Mouse (Mus musculus) heart, postnatal 4 days (tissue): ENCODE measurements around the gene Zmat5. TPM values are rescaled to one million over a fixed set of nuclear protein-coding genes. Genes with fewer than 3 reads are reported as not detected.

Source experiments
- DNase-seq: peaks from one replicate; pipeline ENCODE4 v3.0.0; 2021
- total RNA-seq, 2 experiments: library from RNA; stranded (reverse); gene quantifications; 2 replicates each; pipeline ENCODE4 v1.2.3; 2021

Gene Zmat5
- 10 to 100 TPM; 22.1 to 23.4 TPM for total RNA-seq

GRCm38 (mm10) chr11:4704072-4704964 lies at the start of gene Zmat5, which contains the start of gene Uqcr10:
Zmat5 (plus strand) TSS chr11:4704678.
Uqcr10 (minus strand) TSS chr11:4704342.
- DNase-seq, result peak; percentile 93

GRCm38 (mm10) chr11:4659818-4660217 lies 44.7 kb upstream of the Zmat5 start:
- DNase-seq, result no peak

- DNase-seq, result no peak
These were observed 44.0 kb upstream of the Zmat5 start for GRCm38 (mm10) chr11:4660309-4661025.

GRCm38 (mm10) chr11:4661324-4661723 lies 43.2 kb upstream of the Zmat5 start:
- DNase-seq, result no peak

- no peak for DNase-seq
These were observed 42.5 kb upstream of the Zmat5 start for GRCm38 (mm10) chr11:4661871-4662495.

GRCm38 (mm10) chr11:4662496-4662878 lies 42.0 kb upstream of the Zmat5 start:
- no peak for DNase-seq

- peak; percentile 18 for DNase-seq
These were observed 32.7 kb upstream of the Zmat5 start for GRCm38 (mm10) chr11:4671736-4672135.

- DNase-seq, result no peak
These were observed 29.9 kb upstream of the Zmat5 start for GRCm38 (mm10) chr11:4674593-4674992.

- no peak for DNase-seq
These were observed 29.3 kb upstream of the Zmat5 start for GRCm38 (mm10) chr11:4675126-4675562.

GRCm38 (mm10) chr11:4675693-4676092 lies 28.8 kb upstream of the Zmat5 start:
- DNase-seq, result no peak

- DNase-seq, result no peak
These were observed 27.1 kb upstream of the Zmat5 start for GRCm38 (mm10) chr11:4677250-4677872.

GRCm38 (mm10) chr11:4678700-4679440 lies 25.6 kb upstream of the Zmat5 start:
- DNase-seq, result no peak

GRCm38 (mm10) chr11:4679441-4679832 lies 25.0 kb upstream of the Zmat5 start:
- DNase-seq, result no peak

GRCm38 (mm10) chr11:4680126-4680525 lies 24.4 kb upstream of the Zmat5 start:
- no peak for DNase-seq

- no peak for DNase-seq
These were observed 21.0 kb upstream of the Zmat5 start for GRCm38 (mm10) chr11:4683516-4683915.

GRCm38 (mm10) chr11:4684186-4684585 lies 20.3 kb upstream of the Zmat5 start:
- no peak for DNase-seq

- DNase-seq, result no peak
These were observed 19.4 kb upstream of the Zmat5 start for GRCm38 (mm10) chr11:4685071-4685470.

GRCm38 (mm10) chr11:4685510-4685909 lies 19.0 kb upstream of the Zmat5 start:
- no peak for DNase-seq

- no peak for DNase-seq
These were observed 17.5 kb upstream of the Zmat5 start for GRCm38 (mm10) chr11:4687027-4687426.

GRCm38 (mm10) chr11:4687874-4688273 lies 16.6 kb upstream of the Zmat5 start:
- no peak for DNase-seq

GRCm38 (mm10) chr11:4688632-4689380 lies 15.7 kb upstream of the Zmat5 start:
- no peak for DNase-seq
